ENCODE assay signal across 9 mouse cellular contexts in the genomic region with DNA sequence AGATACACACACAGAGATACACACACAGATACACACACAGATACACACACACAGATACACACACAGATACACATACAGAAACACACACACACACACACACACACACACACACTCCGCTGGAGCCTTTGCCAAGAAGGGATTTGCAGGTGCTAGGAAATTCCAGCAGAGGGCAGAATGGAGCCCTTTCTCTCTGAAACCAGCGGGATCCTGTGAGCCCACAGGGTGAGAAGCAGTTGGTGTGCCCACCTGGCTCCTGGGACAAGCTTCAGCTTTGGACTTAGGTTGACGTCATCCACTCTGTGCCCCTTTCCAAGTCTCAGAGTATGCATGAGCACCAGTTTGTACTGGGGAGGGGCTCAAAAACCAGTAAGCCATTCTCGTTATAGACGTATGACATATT. TPM values are rescaled to one million over a fixed set of nuclear protein-coding genes. Genes with fewer than 3 reads are reported as not detected.
DNase-seq lines count a peak whose midpoint lies in the region; ATAC-seq and TF ChIP-seq lines count a peak whose summit lies in the region.
"Had no signal": no experiment of that assay in that cellular context is flagged by ENCODE, and none has a peak within 500 bp of the region (broad histone marks: within the 10 kb centered on the region; RNA-seq: fewer than 3 reads in every experiment).

No protein-coding gene starts in this region.

- peak; percentile 30 for TF ChIP-seq CTCF in kidney, adult 2 months (conservative IDR thresholded peaks at IDR 0.05; ENCODE audit: insufficient read depth, insufficient read length, low read depth, low read length)
- peak; percentile 60; the same call in 1 of the 2 replicates for TF ChIP-seq CTCF in thymus, adult 2 months (IDR thresholded peaks at IDR 0.05; ENCODE audit: borderline replicate concordance, control insufficient read depth, extremely low read depth, insufficient read depth, low read length, poor library complexity)

- no peaks in the 10 kb centered on the region for H3K27me3 ChIP-seq in kidney, adult 2 months (replicated peaks; ENCODE audit: control insufficient read depth, insufficient read depth, low read length)
- no peaks in the 10 kb centered on the region for H3K27me3 ChIP-seq in kidney, embryonic 15.5 days
- no peaks in the 10 kb centered on the region for H3K27me3 ChIP-seq in thymus, adult 2 months (ENCODE audit: control insufficient read depth, insufficient read depth, low read length)
- H3K27me3 ChIP-seq in embryonic facial prominence, embryonic 10.5 days (replicated peaks; ENCODE audit: low read depth, poor library complexity, severe bottlenecking), result no peaks in the 10 kb centered on the region
- H3K27me3 ChIP-seq: heart, embryonic 13.5 days had no signal

- no peaks in the 10 kb centered on the region for H3K9me3 ChIP-seq in kidney, embryonic 15.5 days (replicated peaks)
- no peaks in the 10 kb centered on the region for H3K9me3 ChIP-seq in embryonic facial prominence, embryonic 10.5 days
- H3K9me3 ChIP-seq: heart, embryonic 13.5 days had no signal

- H3K27ac ChIP-seq in kidney, adult 2 months (ENCODE audit: insufficient read depth, low read depth, low read length), result no peak overlapping the region
- H3K27ac ChIP-seq in kidney, embryonic 15.5 days, result no peak overlapping the region
- H3K27ac ChIP-seq in thymus, adult 2 months (ENCODE audit: control insufficient read depth, insufficient read depth, low read length), result no peak overlapping the region
- no peak overlapping the region for H3K27ac ChIP-seq in embryonic facial prominence, embryonic 10.5 days (replicated peaks)
- H3K27ac ChIP-seq: heart, embryonic 13.5 days had no signal

- ATAC-seq in kidney, embryonic 15.5 days (replicated peaks; ENCODE audit: low FRiP score), result no peak

- H3K36me3 ChIP-seq in kidney, adult 2 months (ENCODE audit: control insufficient read depth, insufficient read depth, low read length), result no peaks in the 10 kb centered on the region
- H3K36me3 ChIP-seq in kidney, embryonic 15.5 days, result no peaks in the 10 kb centered on the region
- no peaks in the 10 kb centered on the region for H3K36me3 ChIP-seq in thymus, adult 2 months (ENCODE audit: control insufficient read depth, insufficient read depth, low read length)
- H3K36me3 ChIP-seq in embryonic facial prominence, embryonic 10.5 days (replicated peaks), result 0 out of 2 replicates have a peak, but pooled peaks cover 3% of the 10 kb centered on the region
- H3K36me3 ChIP-seq: heart, embryonic 13.5 days had no signal

- no peak for DNase-seq in kidney, adult 2 months
- DNase-seq in thymus, adult 2 months, result peak; percentile 8
- no peak for DNase-seq in thymus, adult 18-20 months
- DNase-seq in embryonic facial prominence, embryonic 10.5 days (ENCODE audit: low spot score), result peak; percentile 42
- no peak for DNase-seq in urinary bladder, postnatal 4 days (ENCODE audit: low spot score in 2 of 2)
- no peak for DNase-seq in gastrocnemius, adult 18-20 months (ENCODE audit: low spot score)
- DNase-seq: kidney, postnatal 25 days had no signal

- H3K9ac ChIP-seq in kidney, embryonic 15.5 days, result no peak overlapping the region
- H3K9ac ChIP-seq: heart, embryonic 13.5 days had no signal

- H3K4me3 ChIP-seq in kidney, adult 2 months (ENCODE audit: insufficient read depth, low read depth, low read length), result no peak overlapping the region
- no peak overlapping the region for H3K4me3 ChIP-seq in kidney, embryonic 15.5 days (replicated peaks)
- H3K4me3 ChIP-seq in thymus, adult 2 months (ENCODE audit: control insufficient read depth, insufficient read depth, low read length), result no peak overlapping the region
- H3K4me3 ChIP-seq in embryonic facial prominence, embryonic 10.5 days, result no peak overlapping the region
- H3K4me3 ChIP-seq: heart, embryonic 13.5 days had no signal

- 69% methylated on average over 5 of the region's 5 CpGs for WGBS in kidney, adult 2 months
- WGBS in kidney, embryonic 15.5 days, result 50% methylated on average over 5 of the region's 5 CpGs
- WGBS in thymus, adult 2 months, result 72% methylated on average over 5 of the region's 5 CpGs
- WGBS in embryonic facial prominence, embryonic 10.5 days, result 52% methylated on average over 5 of the region's 5 CpGs

- H3K4me1 ChIP-seq in kidney, adult 2 months (ENCODE audit: control insufficient read depth, insufficient read depth, low read length), result no peaks in the 10 kb centered on the region
- no peaks in the 10 kb centered on the region for H3K4me1 ChIP-seq in kidney, embryonic 15.5 days
- H3K4me1 ChIP-seq in thymus, adult 2 months (replicated peaks; ENCODE audit: control insufficient read depth, insufficient read depth, low read length), result no peaks in the 10 kb centered on the region
- no peaks in the 10 kb centered on the region for H3K4me1 ChIP-seq in embryonic facial prominence, embryonic 10.5 days
- H3K4me1 ChIP-seq: heart, embryonic 13.5 days had no signal

- no peak overlapping the region for H3K4me2 ChIP-seq in kidney, embryonic 15.5 days
- H3K4me2 ChIP-seq: heart, embryonic 13.5 days had no signal

- TF ChIP-seq POLR2A in kidney, adult 2 months (IDR thresholded peaks at IDR 0.05; ENCODE audit: low read depth, low read length), result no peak
- TF ChIP-seq POLR2A in thymus, adult 2 months (IDR thresholded peaks at IDR 0.05; ENCODE audit: control insufficient read depth, extremely low read depth, insufficient read depth, low read length, poor library complexity), result no peak

RNA-seq across cellular contexts. Expression of gene G3bp1, which starts 41.9 kb away (rescaled TPM):
- polyA plus RNA-seq in kidney, adult 2 months (2012; rRNA removed), result 23.3 and 28.3 TPM in 2 replicates
- polyA plus RNA-seq in kidney, embryonic 15.5 days (2015; fragmentation: Nextera tagmentation; extraction: Ambion mirVana), result 199 and 203 TPM in 2 replicates
- 42.3 and 52.3 TPM in 2 replicates for polyA plus RNA-seq in thymus, adult 2 months (2012; rRNA removed)
- 282 and 290 TPM in 2 replicates for polyA plus RNA-seq in embryonic facial prominence, embryonic 10.5 days (2016; fragmentation: Nextera tagmentation; extraction: Ambion mirVana)
- total RNA-seq in gastrocnemius, adult 18-20 months (2021), result 10 to 100 TPM; 50.7 to 55.5 TPM

RNA-seq across cellular contexts. Expression of gene Atox1, which starts 50.3 kb away (rescaled TPM):
- 698 and 771 TPM in 2 replicates for polyA plus RNA-seq in kidney, adult 2 months (2012; rRNA removed)
- 402 and 413 TPM in 2 replicates for polyA plus RNA-seq in kidney, embryonic 15.5 days (2015; fragmentation: Nextera tagmentation; extraction: Ambion mirVana)
- 383 and 432 TPM in 2 replicates for polyA plus RNA-seq in thymus, adult 2 months (2012; rRNA removed)
- polyA plus RNA-seq in embryonic facial prominence, embryonic 10.5 days (2016; fragmentation: Nextera tagmentation; extraction: Ambion mirVana), result 266 and 285 TPM in 2 replicates
- 10 to 100 TPM; 38.2 to 40.3 TPM for total RNA-seq in gastrocnemius, adult 18-20 months (2021)

Comparison
In these comparisons a context has a peak if more than half of its experiments do, and no peak if none do; other contexts are left out.
1. DNase-seq: peak in thymus, adult 2 months (single experiment) and embryonic facial prominence, embryonic 10.5 days (single experiment); none in kidney, adult 2 months (single experiment), thymus, adult 18-20 months (0 of 2), urinary bladder, postnatal 4 days (0 of 2) and gastrocnemius, adult 18-20 months (single experiment).